Mouse (Mus musculus) hindbrain, embryonic 15.5 days (tissue): ENCODE measurements around the gene Otulin. TPM values are rescaled to one million over a fixed set of nuclear protein-coding genes. Genes with fewer than 3 reads are reported as not detected.

Source experiments
- ATAC-seq: fragments of 200-750 bp; cut with Nextera tagmentation; 2 replicates; pipeline ENCODE4 v1.8.0; 2017; ENCODE audit warnings: low read depth, moderate number of reproducible peaks, moderate TSS enrichment; ENCODE audit not compliant: low FRiP score
- H3K27ac ChIP-seq: fragments of 300-500 bp; sonication (generic); replicated peaks from 2 replicates; pipeline ENCODE4 v1.5.1; 2015; ENCODE audit warnings: mild to moderate bottlenecking, inconsistent platforms
- H3K27me3 ChIP-seq: fragments of 300-500 bp; sonication (generic); 2 replicates; pipeline ENCODE4 v1.6.1; 2015; ENCODE audit warnings: control low read depth, inconsistent platforms
- H3K36me3 ChIP-seq: fragments of 300-500 bp; sonication (generic); 2 replicates; pipeline ENCODE4 v1.6.1; 2015; ENCODE audit warnings: control low read depth, inconsistent platforms
- H3K4me1 ChIP-seq: fragments of 300-500 bp; sonication (generic); replicated peaks from 2 replicates; pipeline ENCODE4 v1.6.1; 2015; ENCODE audit warnings: control low read depth, inconsistent platforms
- H3K4me2 ChIP-seq: fragments of 300-500 bp; sonication (generic); 2 replicates; pipeline ENCODE4 v1.6.1; 2015; ENCODE audit warnings: moderate library complexity, mild to moderate bottlenecking, inconsistent platforms
- H3K4me3 ChIP-seq: fragments of 300-500 bp; sonication (generic); 2 replicates; pipeline ENCODE4 v1.5.1; 2015; ENCODE audit warnings: mild to moderate bottlenecking, inconsistent platforms
- H3K9ac ChIP-seq: fragments of 300-500 bp; sonication (generic); 2 replicates; pipeline ENCODE4 v1.6.1; 2015; ENCODE audit warnings: inconsistent platforms
- H3K9me3 ChIP-seq: fragments of 300-500 bp; sonication (generic); 2 replicates; pipeline ENCODE4 v1.6.1; 2016; ENCODE audit warnings: control low read depth, inconsistent platforms
- WGBS: fragments of 180-500 bp; shearing (Covaris S2); methylation state at CpG from one replicate; pipeline ENCODE4 v1.1.7; 2015; 5-methylcytosine and 5-hydroxymethylcytosine counted together
- polyA plus RNA-seq: library from polyadenylated mRNA; unstranded; fragments of >200 nt; fragmentation: Nextera tagmentation; extraction: Ambion mirVana; gene quantifications from 2 replicates; pipeline ENCODE4 v1.2.1, GENCODE M21; 2015

Gene Otulin
- polyA plus RNA-seq, 1 experiment from 2014 or later = 23.5 TPM

DNA sequence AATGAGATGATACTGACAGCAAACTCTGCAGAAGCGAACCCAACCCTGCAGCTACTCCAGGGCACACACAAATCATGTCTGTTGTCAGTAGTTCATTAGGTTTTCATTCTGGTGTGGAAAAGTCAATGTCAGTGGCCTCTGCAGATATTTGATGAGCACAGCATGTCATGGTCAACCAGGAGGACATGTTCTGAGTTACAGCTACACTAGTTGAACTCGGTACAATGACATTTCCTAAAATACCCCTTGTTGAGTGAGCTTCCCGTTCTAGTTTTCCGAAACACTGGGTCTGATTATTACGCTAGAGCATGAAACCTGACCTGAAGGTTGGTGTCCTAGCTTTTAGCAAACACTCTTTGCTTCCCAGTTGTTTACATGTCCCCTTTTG lies 44.4 kb downstream of the Otulin start:
- Histone ChIP-seq H3K4me2 (no peak overlapping the region), H3K27me3 (no peaks in the 10 kb centered on the region), H3K9me3 (no peaks in the 10 kb centered on the region), H3K4me1 (peaks cover 17% of the 10 kb centered on the region), H3K36me3 (peaks cover 17% of the 10 kb centered on the region), H3K4me3 (no peak overlapping the region), H3K27ac (no peak overlapping the region), H3K9ac (no peak overlapping the region)
- no peak for ATAC-seq
- 94% methylated on average over 5 of the region's 5 CpGs for WGBS

DNA sequence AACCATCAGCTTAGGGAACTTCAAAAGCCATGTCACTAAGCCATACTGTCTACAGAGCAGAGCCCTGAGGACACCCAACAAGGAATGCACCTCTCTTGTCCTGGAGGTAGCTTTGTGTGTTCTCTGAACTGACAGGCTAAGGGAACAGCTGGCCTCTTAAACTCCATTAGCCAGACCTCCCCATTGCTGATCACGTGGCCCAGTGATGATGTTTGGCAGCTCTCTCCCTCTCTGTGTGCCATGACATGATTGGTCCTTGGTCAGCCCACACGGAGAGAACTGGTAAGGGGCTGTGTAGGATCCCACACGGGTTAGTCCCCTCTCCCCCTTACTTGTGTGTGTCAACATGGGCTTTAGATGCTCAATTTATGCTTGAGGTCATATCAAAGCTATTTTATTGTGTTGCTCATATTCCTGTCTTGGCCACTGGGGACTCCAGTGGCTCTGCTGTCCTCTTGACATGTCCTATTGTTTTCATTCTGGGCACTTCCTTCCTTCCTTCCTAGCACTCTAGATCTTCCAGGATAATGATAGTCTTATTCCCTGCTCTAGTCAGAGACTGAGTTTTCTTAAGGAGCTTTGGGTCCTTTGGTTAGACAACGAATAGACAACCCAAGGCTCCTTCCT lies 44.9 kb downstream of the Otulin start:
- ATAC-seq = no peak
- peaks cover 12% of the 10 kb centered on the region for H3K36me3 ChIP-seq
- H3K9me3 ChIP-seq = no peaks in the 10 kb centered on the region
- H3K4me3 ChIP-seq = no peak overlapping the region
- WGBS = 81% methylated on average over 4 of the region's 4 CpGs
- no peak overlapping the region for H3K9ac ChIP-seq
- peaks cover 17% of the 10 kb centered on the region for H3K4me1 ChIP-seq
- H3K27ac ChIP-seq = no peak overlapping the region
- H3K27me3 ChIP-seq = no peaks in the 10 kb centered on the region
- H3K4me2 ChIP-seq = no peak overlapping the region

DNA sequence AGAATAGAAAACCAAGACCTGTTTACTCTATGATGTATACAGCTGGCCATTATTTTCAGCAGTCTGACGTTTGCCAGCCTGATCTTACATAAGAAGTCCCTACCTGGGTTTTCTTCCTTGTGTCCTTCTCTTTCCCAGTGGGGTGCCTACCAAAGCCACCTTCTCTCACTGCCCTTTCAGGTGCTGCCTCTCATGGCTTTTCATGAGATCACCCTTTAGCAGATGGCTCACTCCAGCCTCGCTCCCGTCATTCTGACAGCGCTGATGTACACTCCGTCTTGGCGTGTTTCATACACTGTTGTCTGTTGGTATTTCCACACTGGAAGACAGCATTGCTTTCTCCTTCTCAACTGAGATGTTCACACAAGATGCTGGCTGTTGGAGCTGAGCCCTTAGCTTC lies 46.9 kb downstream of the Otulin start:
- Histone ChIP-seq H3K4me2 (no peak overlapping the region), H3K4me1 (peaks cover 16% of the 10 kb centered on the region), H3K27me3 (no peaks in the 10 kb centered on the region), H3K27ac (no peak overlapping the region), H3K4me3 (no peak overlapping the region), H3K9me3 (no peaks in the 10 kb centered on the region), H3K9ac (no peak overlapping the region), H3K36me3 (0 out of 2 replicates have a peak, but pooled peaks cover 4% of the 10 kb centered on the region)
- no peak for ATAC-seq
- WGBS = 93% methylated on average over 6 of the region's 6 CpGs

GRCm38 (mm10) chr15:27583042-27583441 lies 47.5 kb downstream of the Otulin start:
- H3K36me3 ChIP-seq = 0 out of 2 replicates have a peak, but pooled peaks cover 4% of the 10 kb centered on the region
- no peak overlapping the region for H3K4me2 ChIP-seq
- peaks cover 10% of the 10 kb centered on the region for H3K4me1 ChIP-seq
- no peak overlapping the region for H3K4me3 ChIP-seq
- WGBS = 71% methylated on average over 4 of the region's 4 CpGs
- H3K27me3 ChIP-seq = no peaks in the 10 kb centered on the region
- ATAC-seq = no peak
- H3K9ac ChIP-seq = no peak overlapping the region
- H3K9me3 ChIP-seq = no peaks in the 10 kb centered on the region
- H3K27ac ChIP-seq = no peak overlapping the region

- Histone ChIP-seq H3K9ac (no peak overlapping the region), H3K36me3 (0 out of 2 replicates have a peak, but pooled peaks cover 4% of the 10 kb centered on the region), H3K27ac (no peak overlapping the region), H3K4me1 (peaks cover 9% of the 10 kb centered on the region), H3K4me2 (no peak overlapping the region), H3K27me3 (no peaks in the 10 kb centered on the region), H3K9me3 (no peaks in the 10 kb centered on the region), H3K4me3 (no peak overlapping the region)
- 86% methylated on average over 3 of the region's 3 CpGs for WGBS
- no peak for ATAC-seq
Measured at GRCm38 (mm10) chr15:27582428-27582827, 48.1 kb downstream of the Otulin start.

- Histone ChIP-seq H3K27ac (no peak overlapping the region), H3K36me3 (0 out of 2 replicates have a peak, but pooled peaks cover 4% of the 10 kb centered on the region), H3K4me2 (no peak overlapping the region), H3K9ac (no peak overlapping the region), H3K4me1 (peaks cover 9% of the 10 kb centered on the region), H3K9me3 (no peaks in the 10 kb centered on the region), H3K27me3 (no peaks in the 10 kb centered on the region), H3K4me3 (no peak overlapping the region)
- peak; percentile 40; the same call in 1 of the 2 replicates for ATAC-seq
- WGBS = 17% methylated on average over 3 of the region's 3 CpGs
Measured at GRCm38 (mm10) chr15:27581640-27582039, 48.9 kb downstream of the Otulin start.

- Histone ChIP-seq H3K36me3 (0 out of 2 replicates have a peak, but pooled peaks cover 4% of the 10 kb centered on the region), H3K4me1 (peaks cover 9% of the 10 kb centered on the region), H3K27me3 (no peaks in the 10 kb centered on the region), H3K27ac (no peak overlapping the region), H3K4me2 (no peak overlapping the region), H3K9me3 (no peaks in the 10 kb centered on the region), H3K9ac (no peak overlapping the region), H3K4me3 (no peak overlapping the region)
- 54% methylated on average over 2 of the region's 2 CpGs for WGBS
- no peak for ATAC-seq
Measured at GRCm38 (mm10) chr15:27580771-27581170, 49.7 kb downstream of the Otulin start.

DNA sequence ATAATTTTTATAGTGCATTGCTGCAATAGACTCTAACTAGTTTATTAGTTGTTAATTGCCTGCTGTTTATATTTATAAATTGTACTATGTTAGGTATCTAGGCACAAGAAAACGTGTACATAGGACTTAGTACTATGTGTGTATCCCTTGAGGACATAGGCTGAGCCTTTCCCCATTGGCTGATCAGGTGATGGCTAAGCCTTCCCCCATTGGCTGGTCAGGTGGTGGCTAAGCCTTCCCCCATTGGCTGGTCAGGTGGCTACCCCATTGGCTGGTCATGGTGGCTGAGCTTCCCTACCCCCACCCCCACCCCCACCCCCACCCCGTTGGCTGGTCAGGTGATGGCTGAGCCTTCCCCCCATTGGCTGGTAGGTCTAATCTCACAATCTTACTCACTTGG lies 50.6 kb downstream of the Otulin start:
- Histone ChIP-seq H3K9me3 (no peaks in the 10 kb centered on the region), H3K4me2 (no peak overlapping the region), H3K4me1 (peaks cover 9% of the 10 kb centered on the region), H3K36me3 (0 out of 2 replicates have a peak, but pooled peaks cover 4% of the 10 kb centered on the region), H3K9ac (no peak overlapping the region), H3K4me3 (no peak overlapping the region), H3K27ac (no peak overlapping the region), H3K27me3 (no peaks in the 10 kb centered on the region)
- ATAC-seq = no peak
- WGBS = 96% methylated on average over 2 of the region's 2 CpGs

DNA sequence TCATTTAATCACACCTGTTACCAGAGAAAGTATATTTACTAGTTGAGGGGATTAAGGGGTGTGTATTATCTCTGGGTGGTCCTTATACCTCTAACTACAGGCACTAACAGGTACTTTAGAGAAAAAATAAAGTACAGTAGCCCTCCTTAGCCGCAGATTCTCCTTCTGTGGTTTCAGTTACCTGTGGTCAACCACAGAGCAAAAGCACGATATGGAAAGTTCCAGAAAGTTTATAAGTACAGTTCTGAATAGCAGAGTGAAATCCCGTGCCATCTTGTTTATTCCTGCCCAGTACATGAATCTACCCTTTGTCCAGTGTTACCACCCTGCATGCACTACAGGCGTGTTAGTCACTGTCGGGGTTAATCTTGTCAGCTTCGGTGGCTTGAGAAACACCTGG lies 51.6 kb downstream of the Otulin start:
- peaks cover 9% of the 10 kb centered on the region for H3K4me1 ChIP-seq
- H3K9me3 ChIP-seq = no peaks in the 10 kb centered on the region
- no peak overlapping the region for H3K4me3 ChIP-seq
- H3K9ac ChIP-seq = no peak overlapping the region
- 0 out of 2 replicates have a peak, but pooled peaks cover 4% of the 10 kb centered on the region for H3K36me3 ChIP-seq
- H3K27me3 ChIP-seq = no peaks in the 10 kb centered on the region
- ATAC-seq = no peak
- H3K4me2 ChIP-seq = no peak overlapping the region
- WGBS = 95% methylated on average over 6 of the region's 6 CpGs
- no peak overlapping the region for H3K27ac ChIP-seq

- Histone ChIP-seq H3K4me3 (no peak overlapping the region), H3K4me1 (peaks cover 9% of the 10 kb centered on the region), H3K4me2 (no peak overlapping the region), H3K27me3 (no peaks in the 10 kb centered on the region), H3K9ac (no peak overlapping the region), H3K9me3 (no peaks in the 10 kb centered on the region), H3K27ac (no peak overlapping the region), H3K36me3 (0 out of 2 replicates have a peak, but pooled peaks cover 4% of the 10 kb centered on the region)
- WGBS = 78% methylated on average over 16 of the region's 16 CpGs
- no peak for ATAC-seq
Measured at GRCm38 (mm10) chr15:27577915-27578780, 52.3 kb downstream of the Otulin start.

GRCm38 (mm10) chr15:27576886-27577285 lies 53.6 kb downstream of the Otulin start:
- Histone ChIP-seq H3K27me3 (no peaks in the 10 kb centered on the region), H3K4me1 (peaks cover 9% of the 10 kb centered on the region), H3K4me3 (no peak overlapping the region), H3K27ac (no peak overlapping the region), H3K4me2 (no peak overlapping the region), H3K9me3 (no peaks in the 10 kb centered on the region), H3K36me3 (peaks cover 8% of the 10 kb centered on the region; the same call in 1 of the 2 replicates), H3K9ac (no peak overlapping the region)
- WGBS = 86% methylated on average over 1 of the region's 1 CpGs
- ATAC-seq = no peak

- Histone ChIP-seq H3K4me3 (no peak overlapping the region), H3K27ac (peak overlapping the region; percentile 40; the same call in 1 of the 2 replicates), H3K27me3 (no peaks in the 10 kb centered on the region), H3K9ac (no peak overlapping the region), H3K4me1 (no peaks in the 10 kb centered on the region), H3K9me3 (no peaks in the 10 kb centered on the region), H3K36me3 (peaks cover 8% of the 10 kb centered on the region; the same call in 1 of the 2 replicates), H3K4me2 (no peak overlapping the region)
- WGBS = 62% methylated on average over 3 of the region's 3 CpGs
- ATAC-seq = no peak; the same call in 1 of the 2 replicates
Measured at GRCm38 (mm10) chr15:27575932-27576331, 54.6 kb downstream of the Otulin start.
